Mouse (Mus musculus) lung, adult 2 months (tissue): Measurements from ENCODE around the gene Tst. TPM values are rescaled to one million over a fixed set of nuclear protein-coding genes. Genes with fewer than 3 reads are reported as not detected.

Source experiments
- DNase-seq: peaks from one replicate; pipeline ENCODE4 v3.0.0; 2022
- H3K4me1 ChIP-seq: fragments of 200-500 bp; 2 replicates; pipeline ENCODE4 v1.6.1; 2011; ENCODE audit warnings: low read length; ENCODE audit not compliant: control insufficient read depth, insufficient read depth
- H3K4me3 ChIP-seq: fragments of 200-500 bp; replicated peaks from 2 replicates; pipeline ENCODE3; 2011; ENCODE audit warnings: low read depth, mild to moderate bottlenecking, control low read depth, low read length; ENCODE audit errors: extremely low read depth
- CTCF ChIP-seq: fragments of 200-500 bp; IDR thresholded peaks from 2 replicates; pipeline ENCODE4 v1.5.1; 2011; ENCODE audit warnings: mild to moderate bottlenecking, low read length, control low read depth; ENCODE audit not compliant: insufficient read depth
- POLR2A ChIP-seq: fragments of 200-500 bp; IDR thresholded peaks from 2 replicates; pipeline ENCODE4 v1.6.1; 2011; ENCODE audit warnings: low read depth, mild to moderate bottlenecking, control low read depth, low read length, borderline replicate concordance; ENCODE audit errors: extremely low read depth
- WGBS: fragments of 180-500 bp; shearing (Covaris S2); methylation state at CpG from one replicate; pipeline ENCODE4 v1.1.7; 2018; 5-methylcytosine and 5-hydroxymethylcytosine counted together
- polyA plus RNA-seq: library from polyadenylated mRNA; depleted of rRNA; stranded (reverse); fragments of >200 nt; gene quantifications from 2 replicates; pipeline ENCODE4 v1.2.3, GENCODE M21; 2012

Gene Tst
- polyA plus RNA-seq, 1 experiment: 122 TPM

DNA sequence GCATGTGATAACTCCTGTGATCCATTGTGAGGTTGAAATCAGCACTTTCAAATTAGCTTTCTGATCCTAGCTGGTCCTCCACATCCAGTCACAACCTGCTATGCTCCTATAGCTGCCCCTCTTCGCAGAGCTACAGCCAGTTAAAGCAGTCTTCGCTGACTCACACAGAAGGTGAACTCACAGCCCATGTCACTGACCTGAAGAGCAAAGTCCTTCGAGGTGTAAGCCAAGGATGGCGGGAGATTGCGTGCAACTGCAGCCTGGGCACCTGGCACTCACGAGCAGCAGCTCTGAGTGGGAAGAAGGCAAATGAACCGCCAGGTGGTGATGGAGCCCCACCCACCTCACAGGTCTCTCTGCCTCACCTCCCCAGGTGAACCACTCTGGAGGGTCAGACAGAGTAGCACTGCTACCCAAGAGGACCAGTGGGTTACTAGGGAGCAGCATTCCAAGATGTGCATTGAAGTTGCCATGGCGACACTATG, 10.2 kb downstream of the Tst start, which contains the start of gene Tex33:
Tex33 (minus strand) TSS at position 435 of the 485 bp plus-strand sequence.
- no peak for DNase-seq
- H3K4me1 ChIP-seq: peaks cover under 1% of the 10 kb centered on the region
- 82% methylated on average over 8 of the region's 8 CpGs for WGBS
- no peak within 1 kb of the TSS for H3K4me3 ChIP-seq
- TF ChIP-seq CTCF: no peak
- no peak for TF ChIP-seq POLR2A

DNA sequence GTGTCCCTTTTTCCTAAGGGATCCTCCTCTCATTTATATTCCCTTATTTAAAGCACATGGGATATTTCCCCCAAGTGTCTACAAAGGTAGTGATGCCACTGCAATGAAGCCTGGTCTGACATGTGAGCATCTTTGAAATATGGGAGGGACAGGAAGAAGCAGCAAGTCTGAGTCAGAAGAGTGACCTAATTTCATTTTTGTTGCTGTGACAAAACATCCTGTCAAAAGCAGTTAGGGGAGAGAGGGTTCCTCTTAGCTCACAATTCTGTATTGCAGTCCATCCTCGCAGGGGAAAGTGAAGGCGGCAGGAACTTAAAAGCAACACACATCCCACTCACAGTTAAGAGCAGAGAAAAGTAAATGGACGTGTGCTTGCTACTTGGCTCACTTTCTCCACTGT, 14.9 kb downstream of the Tst start:
- WGBS: 69% methylated on average over 3 of the region's 3 CpGs
- DNase-seq: no peak
- TF ChIP-seq POLR2A (no peak), CTCF (no peak)
- Histone ChIP-seq H3K4me1 (no peaks in the 10 kb centered on the region), H3K4me3 (no peak overlapping the region)

DNA sequence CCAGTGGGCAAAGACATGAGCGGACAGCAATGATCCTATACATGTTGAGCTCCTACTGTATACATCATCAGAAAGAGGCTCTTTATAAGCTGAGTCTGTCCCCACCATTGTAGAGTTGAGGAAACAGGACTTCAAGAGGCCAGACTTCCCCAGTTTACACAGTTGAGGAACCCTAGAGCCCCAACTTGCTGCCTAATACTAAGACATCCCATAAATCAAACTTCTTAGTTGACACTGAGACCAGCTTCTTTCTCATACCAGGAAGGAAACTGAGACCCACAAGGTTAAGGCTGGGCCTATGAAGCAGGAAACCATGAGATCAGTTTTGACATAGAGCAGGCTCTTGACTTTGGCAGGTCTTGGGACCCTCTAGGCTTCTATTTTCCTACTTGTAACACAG, 20.1 kb downstream of the Tst start:
- no peak overlapping the region for H3K4me3 ChIP-seq
- no peak for DNase-seq
- TF ChIP-seq POLR2A: no peak
- TF ChIP-seq CTCF: no peak
- no peaks in the 10 kb centered on the region for H3K4me1 ChIP-seq
- WGBS: 100% methylated on average over 1 of the region's 1 CpGs

DNA sequence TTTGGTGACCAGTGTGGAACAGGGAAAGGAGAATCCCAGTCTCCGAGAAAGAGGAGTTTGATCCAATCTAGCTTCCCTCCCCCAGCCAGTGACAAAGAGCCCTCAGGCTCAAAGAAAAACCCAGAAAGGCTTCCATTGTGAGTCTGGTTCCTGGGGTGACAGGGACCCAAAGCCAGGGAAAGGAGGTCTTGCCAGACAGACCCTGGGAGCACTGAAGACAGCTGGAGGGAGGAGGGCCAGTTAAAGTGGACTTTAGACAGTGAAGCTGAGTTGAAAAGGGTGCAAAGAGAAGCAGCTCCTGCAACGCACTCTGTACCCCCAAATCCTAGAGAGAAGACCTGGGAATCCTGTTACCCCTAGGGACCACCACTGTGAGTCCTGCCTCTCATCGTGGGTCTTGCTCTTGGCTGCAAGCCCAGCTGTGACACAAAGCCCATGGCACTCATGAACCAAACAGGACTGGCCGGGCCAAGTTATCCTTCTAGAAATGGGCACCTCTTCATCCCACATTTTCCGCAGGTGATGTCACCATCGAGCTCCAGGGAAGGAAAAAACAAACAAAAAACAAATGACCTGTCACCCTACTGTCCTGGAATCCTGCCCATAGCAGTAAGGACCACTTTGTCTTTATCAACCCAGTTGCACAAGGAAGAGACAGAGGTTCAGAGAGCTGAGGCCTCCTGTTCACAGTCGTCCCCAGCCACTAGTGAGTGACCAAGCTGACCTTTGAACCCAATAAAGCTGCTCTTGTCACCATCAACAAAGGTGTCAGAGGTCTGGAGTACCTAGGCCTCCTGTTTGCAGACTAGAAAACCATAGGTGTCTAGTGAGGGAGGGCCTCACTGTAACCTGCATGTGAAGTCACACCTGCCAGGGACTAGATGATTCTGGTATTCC, 21.2 kb downstream of the Tst start:
- 54% methylated on average over 7 of the region's 7 CpGs for WGBS
- Histone ChIP-seq H3K4me3 (no peak overlapping the region), H3K4me1 (no peaks in the 10 kb centered on the region)
- no peak for TF ChIP-seq CTCF
- TF ChIP-seq POLR2A: no peak
- no peak for DNase-seq

DNA sequence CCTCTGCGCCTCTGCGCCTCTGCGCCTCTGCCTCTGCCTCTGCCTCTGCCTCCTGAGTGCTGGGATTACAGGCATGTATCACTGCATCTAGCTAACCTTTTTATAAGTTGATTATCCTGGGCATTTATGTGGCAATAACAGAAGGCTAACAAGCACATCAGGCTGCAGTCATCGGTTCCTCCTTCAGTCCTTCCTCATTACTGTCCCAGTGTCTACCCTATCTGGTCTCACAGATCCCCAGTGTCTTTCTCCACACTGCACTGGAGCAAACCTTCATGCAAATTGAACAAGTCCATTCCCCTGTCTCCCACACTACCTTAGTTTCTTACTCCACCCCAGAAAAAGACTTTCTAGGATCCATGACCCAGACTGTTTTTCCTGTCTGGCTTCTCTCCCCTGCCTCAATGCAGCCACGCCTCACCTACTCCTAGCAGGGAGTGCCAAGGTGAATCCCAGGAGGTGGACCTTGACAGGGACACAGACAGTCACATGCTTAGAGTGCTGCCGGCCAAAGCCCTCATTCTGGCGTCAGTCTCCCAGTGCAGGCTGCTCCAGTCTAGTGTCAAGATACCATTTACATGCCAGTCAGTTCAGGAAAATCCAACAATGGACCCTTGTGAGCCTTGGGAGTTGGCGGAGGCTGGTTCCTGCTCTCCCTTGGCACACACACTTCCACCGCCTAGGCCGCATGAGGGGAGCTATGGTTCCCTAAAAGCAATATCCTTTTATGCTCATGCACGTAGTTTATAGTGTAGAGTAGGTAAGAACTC, 22.1 kb downstream of the Tst start:
- no peak for TF ChIP-seq POLR2A
- TF ChIP-seq CTCF: no peak
- no peaks in the 10 kb centered on the region for H3K4me1 ChIP-seq
- WGBS: 69% methylated on average over 11 of the region's 11 CpGs
- no peak for DNase-seq
- no peak overlapping the region for H3K4me3 ChIP-seq

DNA sequence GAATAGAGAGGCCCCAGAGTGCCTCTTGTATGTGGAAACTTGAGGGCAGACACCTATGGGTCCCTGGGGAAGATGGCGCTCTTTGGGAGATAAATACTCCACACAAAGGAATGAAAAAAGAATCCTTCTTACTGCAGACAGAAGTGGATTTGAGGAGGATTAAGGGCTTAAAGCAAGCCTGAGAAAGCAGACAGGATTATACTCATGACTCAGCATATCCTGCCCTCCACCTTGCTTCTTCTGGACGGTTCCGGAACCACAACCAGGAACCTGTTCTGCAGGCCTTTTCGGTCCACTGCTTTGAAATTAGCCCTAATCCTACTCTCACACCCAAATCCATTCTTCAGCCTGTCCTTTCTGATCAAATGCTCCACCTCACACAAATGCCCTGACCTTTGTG, 23.6 kb downstream of the Tst start:
- WGBS: 81% methylated on average over 4 of the region's 4 CpGs
- Histone ChIP-seq H3K4me1 (no peaks in the 10 kb centered on the region), H3K4me3 (no peak overlapping the region)
- no peak for TF ChIP-seq POLR2A
- TF ChIP-seq CTCF: no peak
- no peak for DNase-seq

DNA sequence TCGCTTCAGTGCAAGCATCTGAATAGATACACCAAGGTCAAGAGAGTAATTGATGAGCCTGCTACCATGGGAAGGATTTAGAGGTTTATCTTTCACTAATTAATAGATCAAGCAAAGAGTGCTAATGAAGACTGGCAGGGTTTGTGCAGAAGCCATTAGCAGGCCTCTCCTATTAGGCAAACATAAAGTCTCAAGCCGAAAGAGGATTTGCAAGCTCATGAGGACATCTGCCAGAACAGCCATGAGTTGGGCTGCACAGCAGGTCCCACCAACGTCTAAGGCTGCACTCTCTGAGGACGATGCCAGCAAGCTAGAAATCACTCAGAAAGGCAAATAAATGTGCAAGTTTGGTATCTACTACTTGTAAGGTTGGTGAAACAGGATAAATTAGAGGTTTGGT, 25.0 kb downstream of the Tst start:
- TF ChIP-seq POLR2A (no peak), CTCF (no peak)
- H3K4me3 ChIP-seq: no peak overlapping the region
- no peaks in the 10 kb centered on the region for H3K4me1 ChIP-seq
- no peak for DNase-seq
- WGBS: 66% methylated on average over 4 of the region's 4 CpGs

DNA sequence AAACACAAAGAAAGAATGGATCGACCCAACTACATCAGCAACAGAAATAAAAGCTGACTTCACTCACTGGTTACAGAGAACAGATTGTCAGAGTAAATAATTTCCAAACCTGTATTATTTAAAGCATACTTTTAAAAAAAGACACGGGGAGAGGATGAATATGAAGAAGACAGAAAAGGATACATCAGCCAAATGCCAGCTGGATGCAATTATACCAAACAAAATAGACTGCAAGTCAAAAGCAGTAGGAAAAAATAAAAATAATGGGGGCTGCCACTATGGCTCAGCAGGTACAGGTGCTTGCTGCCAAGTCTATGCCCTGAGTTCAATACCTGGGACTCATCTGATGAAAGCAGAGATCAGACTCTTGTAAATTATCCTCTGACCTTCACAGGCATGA, 25.5 kb downstream of the Tst start:
- H3K4me3 ChIP-seq: no peak overlapping the region
- H3K4me1 ChIP-seq: no peaks in the 10 kb centered on the region
- no peak for TF ChIP-seq POLR2A
- TF ChIP-seq CTCF: no peak
- 65% methylated on average over 2 of the region's 2 CpGs for WGBS
- no peak for DNase-seq

DNA sequence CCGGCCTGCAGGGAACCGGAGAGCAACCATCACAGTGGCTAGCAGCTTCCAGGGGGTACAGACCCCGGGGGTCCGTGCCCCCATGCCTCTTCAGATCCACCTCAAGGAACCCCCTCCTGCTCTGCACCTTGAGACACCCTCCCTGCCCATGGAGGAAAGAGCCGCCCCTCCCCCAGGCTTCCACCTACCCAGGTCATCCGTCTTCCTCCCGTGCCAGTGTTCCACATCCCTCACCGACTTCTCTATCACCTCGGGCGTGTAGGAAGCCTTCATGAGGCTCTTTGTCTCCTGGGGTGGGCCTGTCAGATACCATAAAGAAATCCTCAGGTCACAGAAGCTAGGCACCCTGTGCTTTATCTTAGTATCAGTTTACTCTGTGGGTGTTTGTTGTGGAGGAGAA, 27.2 kb downstream of the Tst start:
- TF ChIP-seq POLR2A (no peak), CTCF (no peak)
- Histone ChIP-seq H3K4me3 (no peak overlapping the region), H3K4me1 (peaks cover 3% of the 10 kb centered on the region)
- WGBS: 62% methylated on average over 10 of the region's 10 CpGs
- DNase-seq: no peak
